Mouse (Mus musculus): ENCODE data around the gene Mcm2. TPM values are rescaled to one million over a fixed set of nuclear protein-coding genes. Genes with fewer than 3 reads are reported as not detected.

The Mcm2 gene
- polyA plus RNA-seq (2012): 909 and 953 TPM in 2 replicates

DNA sequence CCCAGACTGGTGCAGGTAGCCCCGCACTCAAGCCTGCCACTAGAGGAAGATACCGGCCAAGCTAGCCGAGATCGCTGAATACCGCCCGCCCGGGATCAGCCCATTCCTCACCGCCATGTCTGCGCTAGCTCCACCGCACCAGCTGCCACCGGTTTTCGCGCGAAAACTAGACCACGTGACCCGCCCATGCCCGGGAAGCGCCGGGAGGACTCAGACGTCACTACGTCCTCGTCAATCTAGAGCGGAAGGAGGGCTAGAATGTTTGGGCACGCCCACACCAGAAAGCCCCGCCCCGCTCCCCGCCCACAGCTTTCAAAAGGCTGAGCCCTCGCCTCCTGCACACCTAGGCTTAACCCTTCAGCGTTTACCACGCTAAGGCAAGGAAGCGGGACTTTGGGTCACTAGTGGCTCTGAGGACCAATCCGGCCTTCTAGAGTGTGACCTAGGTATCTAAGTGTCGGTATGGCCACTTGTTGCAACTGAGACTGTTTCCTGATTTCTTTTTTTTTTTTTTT, at the start of gene Mcm2:
TSS of gene Mcm2 (minus strand) at position 247 of the 515 bp plus-strand sequence.

DNA sequence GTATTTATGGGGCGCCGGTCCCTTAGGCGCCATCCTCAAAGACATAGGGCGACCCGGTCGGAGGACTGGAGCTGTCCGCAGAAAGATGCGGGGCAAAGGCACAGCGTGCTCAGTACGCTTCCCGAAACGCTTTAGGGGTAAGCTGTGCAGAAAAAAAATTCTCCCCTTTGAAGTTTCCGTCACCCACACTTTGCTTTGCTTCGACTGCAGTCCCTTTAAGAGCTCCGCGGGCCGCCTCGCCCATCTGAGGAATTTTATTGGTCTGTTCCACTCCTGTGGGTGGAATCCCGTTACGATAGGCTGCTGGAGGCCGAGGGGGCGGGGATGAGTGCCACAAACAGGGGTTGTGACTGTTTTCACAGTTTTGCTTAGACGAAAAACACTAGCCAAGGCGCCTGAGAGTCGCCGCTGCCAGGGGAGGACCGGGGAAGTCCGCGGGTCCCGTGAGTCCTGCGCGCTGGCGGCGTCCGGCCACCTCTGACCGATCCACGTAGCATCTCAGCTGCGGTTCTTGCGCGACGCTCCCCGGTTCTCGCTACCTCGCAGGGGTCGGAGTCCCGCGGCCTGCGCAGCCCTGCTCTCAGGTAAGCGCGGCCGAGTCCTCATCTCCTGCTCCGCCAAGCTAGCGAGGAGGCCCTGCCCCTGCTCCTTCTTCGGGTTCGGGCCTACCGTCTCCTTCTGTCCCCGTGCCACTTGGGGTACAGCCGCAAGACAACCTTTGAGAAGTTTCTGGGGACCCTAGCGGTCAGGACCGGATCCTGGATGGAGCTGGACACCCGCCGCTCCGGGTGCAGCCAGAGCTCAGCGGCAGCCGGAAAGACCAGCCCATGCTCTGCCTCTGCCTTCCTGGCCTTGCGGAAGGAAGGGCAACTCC, 3.6 kb upstream of the Mcm2 start, which contains the start of gene Tpra1:
TSS of gene Tpra1 (plus strand) at position 305 of the 874 bp plus-strand sequence.

DNA sequence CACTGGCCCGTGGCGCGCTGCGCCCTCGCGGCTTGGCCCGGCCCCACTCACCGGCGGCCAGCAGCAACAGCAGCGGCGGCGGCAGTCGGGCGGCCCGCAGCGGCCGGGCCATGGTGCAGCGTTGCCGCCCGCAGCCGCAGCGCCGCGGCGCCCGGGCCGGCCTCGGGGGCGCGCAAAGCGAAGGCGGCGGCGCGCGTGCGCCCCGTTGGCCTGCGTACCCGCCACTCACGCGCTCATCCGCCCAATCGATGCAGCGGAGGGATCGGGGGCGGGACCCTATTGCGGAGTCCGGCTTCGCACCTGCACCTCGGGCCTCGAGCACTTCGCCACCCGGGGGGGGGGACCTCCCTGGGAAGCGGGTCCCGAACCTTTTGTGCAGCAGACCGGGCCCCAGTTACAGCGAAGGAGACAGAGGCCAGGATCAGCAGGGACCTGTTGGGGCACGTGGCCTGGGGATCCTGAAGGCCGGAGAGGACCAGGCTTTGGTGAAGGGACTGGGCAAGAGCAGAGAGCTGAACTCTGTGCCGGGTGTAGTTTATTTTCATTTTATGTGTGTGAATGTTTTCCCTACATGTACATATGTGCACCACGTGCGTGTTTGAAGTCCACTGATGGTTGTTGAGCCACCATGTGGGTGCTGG, 23.6 kb downstream of the Mcm2 start, which contains the start of gene Podxl2:
TSS of gene Podxl2 (minus strand) at position 177 of the 641 bp plus-strand sequence.

DNA sequence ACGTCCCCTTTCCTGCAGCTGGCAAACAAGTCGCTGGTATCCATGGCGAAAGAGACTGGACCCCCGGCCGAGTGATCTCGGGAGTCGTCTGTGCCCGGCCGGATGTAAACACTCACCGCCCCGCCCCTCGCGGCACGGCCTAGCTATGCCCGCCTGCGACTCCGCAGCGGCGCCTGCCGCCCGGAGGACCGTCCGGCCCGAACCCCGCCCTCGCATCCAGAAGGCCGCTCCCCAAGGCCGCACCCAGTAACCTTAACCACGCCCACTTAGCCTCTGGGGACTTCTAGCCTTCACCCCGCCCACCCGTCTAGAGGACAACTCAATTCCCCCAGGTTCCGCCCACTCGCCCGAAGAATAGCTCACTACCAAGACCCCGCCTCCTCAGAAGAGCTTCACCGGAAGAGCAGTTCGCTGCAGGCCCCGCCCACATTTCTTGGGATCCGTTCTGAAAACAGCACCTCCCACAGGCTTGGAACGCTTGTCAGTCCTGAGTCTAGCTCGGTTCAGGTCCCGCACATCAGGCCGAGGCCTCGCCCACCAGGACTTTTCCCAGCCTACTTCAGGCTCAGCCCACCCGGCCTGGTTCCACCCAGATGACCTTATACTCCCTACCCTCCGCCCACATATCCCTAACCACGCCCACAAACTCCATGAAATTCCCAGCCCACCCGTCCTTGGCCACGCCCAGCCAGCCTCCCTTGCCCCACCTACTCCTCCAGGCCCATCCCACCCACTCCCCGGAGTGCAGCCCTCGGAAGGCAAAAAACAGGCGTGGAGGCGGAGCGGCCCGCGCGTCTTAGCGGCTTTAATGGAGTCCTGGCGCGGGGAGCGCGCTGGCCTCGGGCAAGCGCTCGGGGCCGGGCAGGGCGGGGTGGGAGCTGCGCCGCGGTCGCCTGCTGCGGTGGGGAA, 56.5 kb downstream of the Mcm2 start, which contains the start of gene Abtb1:
TSS of gene Abtb1 (minus strand) at position 204 of the 909 bp plus-strand sequence.

Other genes starting within 250 kb of the Mcm2 start
- gene Mgll, start 174.4 kb downstream of the Mcm2 start, polyA plus RNA-seq (2012): 5.4 and 6.0 TPM in 2 replicates
- 41.0 and 51.6 TPM in 2 replicates for gene Abtb1, start 56.8 kb downstream of the Mcm2 start, polyA plus RNA-seq (2012)
- gene Podxl2, start 23.7 kb downstream of the Mcm2 start, polyA plus RNA-seq (2012): 1.3 and 2.2 TPM in 2 replicates
- gene Tpra1, start 3.5 kb upstream of the Mcm2 start, polyA plus RNA-seq (2012): 98.3 and 115 TPM in 2 replicates